Mouse (Mus musculus) adrenal gland, postnatal 25 days (tissue): ENCODE data around the gene Sfrp2. TPM values are rescaled to one million over a fixed set of nuclear protein-coding genes. Genes with fewer than 3 reads are reported as not detected.

Experiments
- total RNA-seq: library from RNA; stranded (reverse); gene quantifications from 2 replicates; pipeline ENCODE4 v1.2.3, GENCODE M21; 2021

Gene Sfrp2
- total RNA-seq, 1 experiment from 2014 or later: 2.5 TPM

Other genes starting within 250 kb of the Sfrp2 start
- 1.7 and 3.9 TPM in 2 replicates for gene Tlr2, start 75.4 kb downstream of the Sfrp2 start, total RNA-seq